Mouse (Mus musculus) hindbrain, embryonic 15.5 days (tissue): ENCODE measurements at regions not wholly inside any gene's neighbourhood (a gene's known extent, or its start where the extent isn't known, plus 50 kb on each side); places are given as distances from the start of the nearest gene placed in this dataset.
"Not testable (repeated sequence)": the region's sequence is repeated elsewhere in the genome, so short reads cannot be mapped to it uniquely, and the experiment has no call there.

Experiments used
- ATAC-seq: fragments of 200-750 bp; cut with Nextera tagmentation; 2 replicates; pipeline ENCODE4 v1.8.0; 2017; ENCODE audit warnings: low read depth, moderate number of reproducible peaks, moderate TSS enrichment; ENCODE audit not compliant: low FRiP score
- H3K27ac ChIP-seq: fragments of 300-500 bp; sonication (generic); replicated peaks from 2 replicates; pipeline ENCODE4 v1.5.1; 2015; ENCODE audit warnings: mild to moderate bottlenecking, inconsistent platforms
- H3K27me3 ChIP-seq: fragments of 300-500 bp; sonication (generic); 2 replicates; pipeline ENCODE4 v1.6.1; 2015; ENCODE audit warnings: control low read depth, inconsistent platforms
- H3K36me3 ChIP-seq: fragments of 300-500 bp; sonication (generic); 2 replicates; pipeline ENCODE4 v1.6.1; 2015; ENCODE audit warnings: control low read depth, inconsistent platforms
- H3K4me1 ChIP-seq: fragments of 300-500 bp; sonication (generic); replicated peaks from 2 replicates; pipeline ENCODE4 v1.6.1; 2015; ENCODE audit warnings: control low read depth, inconsistent platforms
- H3K4me2 ChIP-seq: fragments of 300-500 bp; sonication (generic); 2 replicates; pipeline ENCODE4 v1.6.1; 2015; ENCODE audit warnings: moderate library complexity, mild to moderate bottlenecking, inconsistent platforms
- H3K4me3 ChIP-seq: fragments of 300-500 bp; sonication (generic); 2 replicates; pipeline ENCODE4 v1.5.1; 2015; ENCODE audit warnings: mild to moderate bottlenecking, inconsistent platforms
- H3K9ac ChIP-seq: fragments of 300-500 bp; sonication (generic); 2 replicates; pipeline ENCODE4 v1.6.1; 2015; ENCODE audit warnings: inconsistent platforms
- H3K9me3 ChIP-seq: fragments of 300-500 bp; sonication (generic); 2 replicates; pipeline ENCODE4 v1.6.1; 2016; ENCODE audit warnings: control low read depth, inconsistent platforms
- whole genome bisulfite sequencing: fragments of 180-500 bp; shearing (Covaris S2); methylation state at CpG from one replicate; pipeline ENCODE4 v1.1.7; 2015; 5-methylcytosine and 5-hydroxymethylcytosine counted together

- H3K4me2 ChIP-seq = no peak overlapping the region
- H3K27ac ChIP-seq = no peak overlapping the region
- H3K4me1 ChIP-seq = peaks cover 21% of the 10 kb centered on the region
- no peaks in the 10 kb centered on the region for H3K27me3 ChIP-seq
- no peak overlapping the region for H3K9ac ChIP-seq
- 89% methylated on average over 9 of the region's 9 CpGs for WGBS
- no peak for ATAC-seq
- no peak overlapping the region for H3K4me3 ChIP-seq
- H3K9me3 ChIP-seq = no peaks in the 10 kb centered on the region
- no peaks in the 10 kb centered on the region for H3K36me3 ChIP-seq
Observed at GRCm38 (mm10) chr4:84153571-84153970, 521.5 kb downstream of the Bnc2 start.

- no peaks in the 10 kb centered on the region for H3K36me3 ChIP-seq
- no peak for ATAC-seq
Observed at GRCm38 (mm10) chr4:84157911-84158647, 517.0 kb downstream of the Bnc2 start.

GRCm38 (mm10) chr4:84163362-84163761 is 511.7 kb downstream of the Bnc2 start:
- Histone ChIP-seq H3K4me3 (no peak overlapping the region), H3K9me3 (no peaks in the 10 kb centered on the region), H3K4me1 (no peaks in the 10 kb centered on the region), H3K9ac (no peak overlapping the region), H3K36me3 (no peaks in the 10 kb centered on the region), H3K27me3 (no peaks in the 10 kb centered on the region), H3K27ac (no peak overlapping the region), H3K4me2 (no peak overlapping the region)
- no peak for ATAC-seq
- WGBS = 91% methylated on average over 6 of the region's 6 CpGs

More at GRCm38 (mm10) chr4:84157911-84158647, 517.0 kb downstream of the Bnc2 start:
- Histone ChIP-seq H3K4me2 (no peak overlapping the region), H3K9me3 (no peaks in the 10 kb centered on the region), H3K9ac (no peak overlapping the region), H3K27me3 (no peaks in the 10 kb centered on the region), H3K27ac (no peak overlapping the region), H3K4me1 (no peaks in the 10 kb centered on the region), H3K4me3 (no peak overlapping the region)
- 86% methylated on average over 5 of the region's 5 CpGs for WGBS

GRCm38 (mm10) chr4:84165256-84165655 is 509.8 kb downstream of the Bnc2 start:
- H3K27ac ChIP-seq = no peak overlapping the region
- no peaks in the 10 kb centered on the region for H3K36me3 ChIP-seq
- 89% methylated on average over 3 of the region's 3 CpGs for WGBS
- no peak for ATAC-seq
- H3K27me3 ChIP-seq = no peaks in the 10 kb centered on the region
- H3K4me1 ChIP-seq = no peaks in the 10 kb centered on the region
- H3K4me3 ChIP-seq = no peak overlapping the region
- no peaks in the 10 kb centered on the region for H3K9me3 ChIP-seq
- no peak overlapping the region for H3K9ac ChIP-seq
- no peak overlapping the region for H3K4me2 ChIP-seq

- H3K9ac ChIP-seq = no peak overlapping the region
- no peaks in the 10 kb centered on the region for H3K27me3 ChIP-seq
- ATAC-seq = peak; percentile 30; the same call in 1 of the 2 replicates
- H3K4me2 ChIP-seq = no peak overlapping the region; the same call in 1 of the 2 replicates
- H3K4me1 ChIP-seq = peaks cover 7% of the 10 kb centered on the region; the same call in 1 of the 2 replicates
- H3K9me3 ChIP-seq = no peaks in the 10 kb centered on the region
- WGBS = 14% methylated on average over 6 of the region's 6 CpGs
- H3K4me3 ChIP-seq = no peak overlapping the region
- H3K27ac ChIP-seq = no peak overlapping the region
- H3K36me3 ChIP-seq = no peaks in the 10 kb centered on the region
Observed at GRCm38 (mm10) chr4:84172841-84173240, 502.2 kb downstream of the Bnc2 start.

GRCm38 (mm10) chr4:84173441-84173840 is 501.6 kb downstream of the Bnc2 start:
- no peaks in the 10 kb centered on the region for H3K27me3 ChIP-seq

GRCm38 (mm10) chr4:84176457-84176856 is 498.6 kb downstream of the Bnc2 start:
- H3K4me2 ChIP-seq, ATAC-seq, H3K9me3 ChIP-seq, H3K27me3 ChIP-seq, H3K4me3 ChIP-seq, H3K9ac ChIP-seq, H3K4me1 ChIP-seq, H3K27ac ChIP-seq, H3K36me3 ChIP-seq: not testable (repeated sequence)
- 93% methylated on average over 6 of the region's 6 CpGs for WGBS

More at GRCm38 (mm10) chr4:84173441-84173840, 501.6 kb downstream of the Bnc2 start:
- no peak for ATAC-seq
- WGBS = 73% methylated on average over 2 of the region's 2 CpGs
- Histone ChIP-seq H3K4me1 (peaks cover 7% of the 10 kb centered on the region; the same call in 1 of the 2 replicates), H3K9ac (no peak overlapping the region), H3K4me2 (no peak overlapping the region), H3K27ac (no peak overlapping the region), H3K9me3 (no peaks in the 10 kb centered on the region), H3K4me3 (no peak overlapping the region), H3K36me3 (no peaks in the 10 kb centered on the region)

GRCm38 (mm10) chr4:84177827-84178226 is 497.2 kb downstream of the Bnc2 start:
- H3K4me2 ChIP-seq = no peak overlapping the region
- no peaks in the 10 kb centered on the region for H3K36me3 ChIP-seq
- H3K27ac ChIP-seq = no peak overlapping the region
- H3K4me1 ChIP-seq = peaks cover 7% of the 10 kb centered on the region; the same call in 1 of the 2 replicates
- ATAC-seq = no peak
- H3K9ac ChIP-seq = no peak overlapping the region
- H3K4me3 ChIP-seq = no peak overlapping the region
- WGBS = 20% methylated on average over 3 of the region's 3 CpGs
- no peaks in the 10 kb centered on the region for H3K27me3 ChIP-seq
- no peaks in the 10 kb centered on the region for H3K9me3 ChIP-seq

GRCm38 (mm10) chr4:84184436-84184835 is 490.6 kb downstream of the Bnc2 start:
- Histone ChIP-seq H3K36me3 (no peaks in the 10 kb centered on the region), H3K4me1 (no peaks in the 10 kb centered on the region), H3K9ac (no peak overlapping the region), H3K4me3 (no peak overlapping the region), H3K9me3 (no peaks in the 10 kb centered on the region), H3K27ac (no peak overlapping the region), H3K27me3 (no peaks in the 10 kb centered on the region), H3K4me2 (no peak overlapping the region)
- WGBS = 92% methylated on average over 4 of the region's 4 CpGs
- no peak for ATAC-seq

- no peak overlapping the region for H3K27ac ChIP-seq
- no peaks in the 10 kb centered on the region for H3K27me3 ChIP-seq
- no peaks in the 10 kb centered on the region for H3K9me3 ChIP-seq
- no peak overlapping the region for H3K4me2 ChIP-seq
- H3K4me1 ChIP-seq = no peaks in the 10 kb centered on the region
- 93% methylated on average over 6 of the region's 6 CpGs for WGBS
- H3K36me3 ChIP-seq = no peaks in the 10 kb centered on the region
- H3K4me3 ChIP-seq = no peak overlapping the region
- no peak overlapping the region for H3K9ac ChIP-seq
- no peak for ATAC-seq
Observed at GRCm38 (mm10) chr4:84184844-84185243, 490.2 kb downstream of the Bnc2 start.

- Histone ChIP-seq H3K36me3 (no peaks in the 10 kb centered on the region), H3K9me3 (no peaks in the 10 kb centered on the region), H3K4me2 (no peak overlapping the region), H3K4me1 (no peaks in the 10 kb centered on the region), H3K4me3 (no peak overlapping the region), H3K9ac (no peak overlapping the region), H3K27ac (no peak overlapping the region), H3K27me3 (no peaks in the 10 kb centered on the region)
- no peak for ATAC-seq
- WGBS = 59% methylated on average over 12 of the region's 12 CpGs
Observed at GRCm38 (mm10) chr4:84189315-84189714, 485.8 kb downstream of the Bnc2 start.

GRCm38 (mm10) chr4:84191303-84191702 is 483.8 kb downstream of the Bnc2 start:
- no peak overlapping the region for H3K27ac ChIP-seq
- H3K9ac ChIP-seq = no peak overlapping the region
- ATAC-seq = no peak
- H3K4me1 ChIP-seq = no peaks in the 10 kb centered on the region
- WGBS = 88% methylated on average over 2 of the region's 2 CpGs
- no peaks in the 10 kb centered on the region for H3K9me3 ChIP-seq
- no peak overlapping the region for H3K4me2 ChIP-seq
- H3K27me3 ChIP-seq = no peaks in the 10 kb centered on the region
- H3K36me3 ChIP-seq = no peaks in the 10 kb centered on the region
- H3K4me3 ChIP-seq = no peak overlapping the region

GRCm38 (mm10) chr4:84192301-84192700 is 482.8 kb downstream of the Bnc2 start:
- Histone ChIP-seq H3K9me3 (no peaks in the 10 kb centered on the region), H3K4me2 (no peak overlapping the region), H3K27me3 (no peaks in the 10 kb centered on the region), H3K27ac (no peak overlapping the region), H3K36me3 (no peaks in the 10 kb centered on the region), H3K4me3 (no peak overlapping the region), H3K9ac (no peak overlapping the region), H3K4me1 (no peaks in the 10 kb centered on the region)
- 60% methylated on average over 2 of the region's 2 CpGs for WGBS
- no peak for ATAC-seq
